Mouse (Mus musculus) stomach, embryonic 15.5 days (tissue): ENCODE results near the gene Fam221b. TPM values are rescaled to one million over a fixed set of nuclear protein-coding genes. Genes with fewer than 3 reads are reported as not detected.

ENCODE experiments used
- ATAC-seq: fragments of 200-750 bp; cut with Nextera tagmentation; 2 replicates; pipeline ENCODE4 v1.8.0; 2017; ENCODE audit warnings: low read depth, moderate number of reproducible peaks, moderate TSS enrichment; ENCODE audit not compliant: insufficient read depth, low FRiP score
- H3K27ac ChIP-seq: fragments of 300-500 bp; sonication (generic); 2 replicates; pipeline ENCODE4 v1.5.1; 2015; ENCODE audit warnings: mild to moderate bottlenecking, inconsistent platforms
- H3K27me3 ChIP-seq: fragments of 300-500 bp; sonication (generic); replicated peaks from 2 replicates; pipeline ENCODE4 v1.6.1; 2015; ENCODE audit warnings: inconsistent platforms
- H3K36me3 ChIP-seq: fragments of 300-500 bp; sonication (generic); 2 replicates; pipeline ENCODE4 v1.6.1; 2015; ENCODE audit warnings: inconsistent platforms
- H3K4me1 ChIP-seq: fragments of 300-500 bp; sonication (generic); 2 replicates; pipeline ENCODE4 v1.6.1; 2015; ENCODE audit warnings: inconsistent platforms
- H3K4me2 ChIP-seq: fragments of 300-500 bp; sonication (generic); 2 replicates; pipeline ENCODE4 v1.6.1; 2015; ENCODE audit warnings: mild to moderate bottlenecking, inconsistent platforms
- H3K4me3 ChIP-seq: fragments of 300-500 bp; sonication (generic); replicated peaks from 2 replicates; pipeline ENCODE4 v1.5.1; 2015; ENCODE audit warnings: inconsistent platforms
- H3K9ac ChIP-seq: fragments of 300-500 bp; sonication (generic); 2 replicates; pipeline ENCODE4 v1.6.1; 2015; ENCODE audit warnings: inconsistent platforms
- H3K9me3 ChIP-seq: fragments of 300-500 bp; sonication (generic); 2 replicates; pipeline ENCODE4 v1.6.1; 2016; ENCODE audit warnings: inconsistent platforms
- WGBS: fragments of 180-500 bp; shearing (Covaris S2); methylation state at CpG from one replicate; pipeline ENCODE4 v1.1.7; 2015; 5-methylcytosine and 5-hydroxymethylcytosine counted together
- polyA plus RNA-seq: library from polyadenylated mRNA; unstranded; fragments of >200 nt; fragmentation: Nextera tagmentation; extraction: Ambion mirVana; gene quantifications from 2 replicates; pipeline ENCODE4 v1.2.1, GENCODE M21; 2015

The Fam221b gene
- polyA plus RNA-seq, 1 experiment from 2014 or later: 4.1 TPM

DNA sequence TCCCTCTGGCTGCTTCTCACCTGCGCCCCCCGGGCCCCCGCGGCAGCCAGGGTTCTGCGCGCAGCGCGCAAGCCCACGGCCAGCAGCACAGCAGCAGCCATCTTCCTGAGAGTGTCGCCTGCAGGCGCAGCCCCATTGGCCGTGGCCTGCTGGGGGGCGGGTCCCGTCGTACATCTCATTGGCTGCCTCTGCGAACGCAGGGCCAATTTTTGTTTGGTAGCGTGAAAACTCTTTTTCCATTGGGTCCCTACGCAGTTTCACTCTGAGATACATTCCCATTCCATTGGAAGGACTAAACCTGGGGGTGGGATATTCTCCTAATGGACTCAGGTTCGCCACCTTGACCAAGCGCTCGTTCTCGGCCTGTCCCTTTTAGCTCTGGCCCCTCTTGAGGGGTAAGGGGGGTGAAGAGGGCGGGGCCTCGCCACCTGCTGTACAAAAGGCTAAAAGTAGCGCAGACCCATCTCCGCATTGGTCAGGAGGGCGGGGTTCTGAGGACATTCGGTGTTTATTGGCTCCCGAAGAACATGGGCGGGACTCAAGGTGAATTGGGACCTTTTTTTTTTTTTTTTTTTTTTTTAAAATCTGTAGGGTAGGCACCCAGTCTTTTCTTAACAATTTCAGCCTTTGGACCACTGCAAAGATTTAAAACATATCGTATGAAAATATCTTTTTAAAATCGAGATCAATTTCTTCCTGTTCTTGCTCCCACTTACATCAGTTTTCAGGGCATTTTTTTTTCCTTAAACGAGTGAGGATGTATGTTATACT lies 12.4 kb downstream of the Fam221b start, which contains the start of gene Hint2:
Gene Hint2 (minus strand): TSS at position 128 of the 771 bp plus-strand sequence.
- ATAC-seq: peak; percentile 96
- WGBS: under 1% methylated on average over 34 of the region's 34 CpGs
- Histone ChIP-seq H3K9me3 (no peaks in the 10 kb centered on the region), H3K36me3 (no peaks in the 10 kb centered on the region), H3K4me3 (peak within 1 kb of the TSS; percentile 77), H3K27me3 (0 out of 2 replicates have a peak, but pooled peaks cover 3% of the 10 kb centered on the region), H3K27ac (peak within 1 kb of the TSS; percentile 91), H3K4me1 (no peaks in the 10 kb centered on the region), H3K9ac (peak within 1 kb of the TSS; percentile 70), H3K4me2 (peak within 1 kb of the TSS; percentile 78)

DNA sequence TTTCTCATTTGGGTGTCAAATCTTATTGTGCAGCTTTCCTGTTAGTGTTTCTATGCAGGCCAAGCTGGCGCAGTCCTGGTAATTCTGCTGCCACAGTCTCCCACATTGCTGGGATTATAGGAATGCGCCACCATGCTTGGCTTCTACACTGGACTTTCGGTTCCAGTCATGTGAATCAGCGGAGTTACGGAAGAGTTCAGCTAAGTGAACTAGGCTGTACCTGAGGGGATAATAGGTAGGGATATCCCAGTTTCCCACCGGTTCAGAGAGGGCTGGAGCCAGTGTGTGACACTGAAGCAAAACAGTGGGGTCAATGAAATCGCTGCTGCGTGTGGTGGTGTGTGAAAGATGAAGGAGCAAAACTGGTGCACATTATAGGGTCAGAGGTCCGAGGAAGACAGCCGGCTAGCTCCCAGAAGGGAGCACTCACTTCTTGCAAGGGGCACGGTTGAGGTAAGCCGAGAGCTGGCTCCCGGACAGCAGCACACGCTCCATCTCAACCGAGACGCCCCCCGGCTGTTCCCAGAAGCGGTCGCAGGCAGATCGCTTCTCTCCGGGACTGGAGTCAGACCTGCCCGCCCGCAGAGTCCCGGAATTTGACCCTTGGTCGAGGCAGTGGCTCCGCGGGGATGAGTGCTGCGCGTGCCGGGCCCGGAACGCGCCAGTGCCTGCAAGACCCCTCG lies 13.1 kb downstream of the Fam221b start:
- ATAC-seq: peak; percentile 8; the same call in 1 of the 2 replicates
- no peaks in the 10 kb centered on the region for H3K36me3 ChIP-seq

DNA sequence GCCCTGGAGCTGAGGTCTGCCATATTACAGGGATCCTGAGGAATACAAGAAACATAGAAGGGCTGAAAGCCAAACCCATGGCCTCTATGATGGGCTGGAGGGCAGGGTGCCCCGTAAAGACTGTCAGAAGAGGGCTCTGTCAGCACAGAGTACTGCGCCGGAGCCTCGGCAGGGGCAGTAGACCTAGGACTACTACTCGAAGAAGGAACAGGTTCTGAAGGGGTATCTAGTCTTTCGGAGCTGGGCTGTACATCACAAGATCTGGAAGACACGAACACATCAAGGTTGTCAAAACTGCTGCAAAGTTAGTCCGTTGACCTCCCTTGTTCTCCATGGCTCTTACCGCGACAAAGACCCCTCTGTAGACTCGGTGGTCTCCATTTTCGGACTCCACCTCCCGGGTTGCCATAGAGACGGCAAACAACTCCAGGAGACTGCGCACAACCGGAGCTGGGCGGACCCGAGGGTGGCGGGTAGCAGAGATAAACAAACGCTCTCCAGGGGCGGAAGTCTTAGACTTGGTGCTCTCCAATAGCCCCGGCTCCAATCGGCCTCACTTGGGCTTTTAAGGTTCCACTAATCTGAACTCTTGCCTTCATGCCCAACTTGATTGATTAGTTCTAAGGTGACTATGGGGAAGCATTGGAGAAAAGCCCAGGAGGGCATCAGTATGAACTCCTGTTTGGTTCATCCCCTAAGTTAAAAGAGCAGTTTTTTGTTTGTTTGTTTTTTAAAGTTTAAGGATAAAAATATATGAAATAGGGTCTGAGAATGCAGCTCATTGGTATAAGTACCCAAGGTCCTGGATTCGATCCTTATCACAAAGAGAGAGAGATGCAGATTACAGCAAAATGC lies 15.6 kb downstream of the Fam221b start, which contains the start of gene Spag8:
Gene Spag8 (minus strand): TSS at position 434 of the 855 bp plus-strand sequence.
- H3K27me3 ChIP-seq: no peaks in the 10 kb centered on the region
- H3K4me3 ChIP-seq: peak within 1 kb of the TSS; percentile 23
- H3K36me3 ChIP-seq: peaks cover 5% of the 10 kb centered on the region; the same call in 1 of the 2 replicates
- no peak within 1 kb of the TSS for H3K9ac ChIP-seq
- H3K4me1 ChIP-seq: no peaks in the 10 kb centered on the region
- no peaks in the 10 kb centered on the region for H3K9me3 ChIP-seq
- ATAC-seq: no peak
- WGBS: 17% methylated on average over 24 of the region's 24 CpGs
- no peak within 1 kb of the TSS for H3K27ac ChIP-seq
- H3K4me2 ChIP-seq: peak within 1 kb of the TSS; percentile 41

More for the DNA sequence above, 13.1 kb downstream of the Fam221b start:
- Histone ChIP-seq H3K27me3 (0 out of 2 replicates have a peak, but pooled peaks cover 3% of the 10 kb centered on the region), H3K4me3 (peak overlapping the region; percentile 77), H3K9ac (peak overlapping the region; percentile 70), H3K4me2 (peak overlapping the region; percentile 78), H3K9me3 (no peaks in the 10 kb centered on the region), H3K27ac (peak overlapping the region; percentile 91), H3K4me1 (no peaks in the 10 kb centered on the region)
- 6% methylated on average over 33 of the region's 34 CpGs for WGBS

DNA sequence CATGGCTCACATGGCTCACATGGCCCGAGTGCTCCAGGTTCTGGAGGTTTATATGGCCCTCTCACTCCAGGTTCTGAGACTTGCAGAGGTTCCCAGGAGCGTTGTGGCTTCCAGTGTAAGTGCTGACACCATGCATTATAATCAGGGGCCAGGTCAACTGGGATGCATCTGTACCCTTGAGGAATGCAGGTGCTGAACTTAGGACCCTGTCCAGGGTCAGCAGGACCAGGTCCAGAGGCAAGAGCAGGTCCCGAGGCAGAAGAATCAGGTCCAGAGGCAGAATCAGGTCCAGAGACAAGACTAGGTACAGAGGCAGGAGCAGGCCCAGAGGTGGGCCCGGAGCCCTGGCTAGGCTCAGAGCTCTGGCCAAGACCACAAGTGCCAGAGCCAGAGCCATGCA lies 16.2 kb downstream of the Fam221b start:
- no peaks in the 10 kb centered on the region for H3K27me3 ChIP-seq
- no peak overlapping the region for H3K4me2 ChIP-seq
- H3K4me3 ChIP-seq: no peak overlapping the region
- no peak for ATAC-seq
- WGBS: 84% methylated on average over 4 of the region's 4 CpGs
- H3K27ac ChIP-seq: no peak overlapping the region
- no peaks in the 10 kb centered on the region for H3K4me1 ChIP-seq
- H3K9ac ChIP-seq: no peak overlapping the region
- H3K9me3 ChIP-seq: no peaks in the 10 kb centered on the region
- peaks cover 5% of the 10 kb centered on the region; the same call in 1 of the 2 replicates for H3K36me3 ChIP-seq

DNA sequence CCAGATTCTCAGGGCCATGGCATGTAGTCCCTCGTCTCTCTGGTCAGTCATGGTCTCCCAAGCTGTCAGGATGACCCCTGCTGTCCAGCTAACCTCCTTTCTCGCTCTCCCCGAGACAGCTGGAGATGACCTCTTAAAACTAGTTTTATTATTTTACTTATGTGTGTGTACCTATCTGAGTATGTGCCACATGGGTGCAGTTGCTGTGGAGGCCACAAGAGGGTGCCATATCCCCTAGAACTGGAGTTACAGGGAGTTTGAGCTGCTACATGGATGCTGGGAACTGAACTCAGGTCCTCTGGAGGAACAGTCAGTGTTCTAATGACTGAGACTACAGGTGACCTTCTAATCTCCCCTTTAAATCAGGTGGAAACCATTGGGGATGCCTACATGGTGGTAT lies 19.2 kb downstream of the Fam221b start:
- no peaks in the 10 kb centered on the region for H3K4me1 ChIP-seq
- no peak overlapping the region for H3K27ac ChIP-seq
- H3K9me3 ChIP-seq: no peaks in the 10 kb centered on the region
- H3K27me3 ChIP-seq: no peaks in the 10 kb centered on the region
- ATAC-seq: no peak
- peaks cover 5% of the 10 kb centered on the region; the same call in 1 of the 2 replicates for H3K36me3 ChIP-seq
- no peak overlapping the region for H3K4me3 ChIP-seq
- no peak overlapping the region for H3K4me2 ChIP-seq
- H3K9ac ChIP-seq: no peak overlapping the region
- WGBS: 94% methylated on average over 3 of the region's 3 CpGs

DNA sequence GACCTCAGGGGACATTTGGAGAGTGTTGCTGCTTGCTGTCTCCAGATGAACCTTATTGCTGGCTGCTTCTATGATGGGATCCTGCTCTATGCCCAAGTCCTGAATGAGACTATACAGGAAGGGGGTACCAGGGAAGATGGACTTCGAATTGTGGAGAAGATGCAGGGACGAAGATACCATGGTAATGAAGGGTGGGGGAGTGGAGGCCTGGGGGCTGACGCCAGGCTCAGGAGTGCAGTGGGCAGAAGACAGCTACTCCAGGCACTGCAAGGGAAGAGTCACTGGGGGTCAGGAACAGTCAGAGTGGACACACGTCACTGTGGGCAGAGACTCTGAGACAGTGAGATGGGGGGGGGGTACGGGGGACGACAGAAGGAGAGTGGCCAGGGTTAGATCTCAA lies 28.5 kb downstream of the Fam221b start:
- no peaks in the 10 kb centered on the region for H3K4me1 ChIP-seq
- H3K4me2 ChIP-seq: no peak overlapping the region
- no peaks in the 10 kb centered on the region for H3K27me3 ChIP-seq
- no peak overlapping the region for H3K9ac ChIP-seq
- no peaks in the 10 kb centered on the region for H3K9me3 ChIP-seq
- H3K36me3 ChIP-seq: no peaks in the 10 kb centered on the region
- no peak overlapping the region for H3K4me3 ChIP-seq
- H3K27ac ChIP-seq: no peak overlapping the region
- WGBS: 84% methylated on average over 6 of the region's 6 CpGs
- ATAC-seq: no peak

DNA sequence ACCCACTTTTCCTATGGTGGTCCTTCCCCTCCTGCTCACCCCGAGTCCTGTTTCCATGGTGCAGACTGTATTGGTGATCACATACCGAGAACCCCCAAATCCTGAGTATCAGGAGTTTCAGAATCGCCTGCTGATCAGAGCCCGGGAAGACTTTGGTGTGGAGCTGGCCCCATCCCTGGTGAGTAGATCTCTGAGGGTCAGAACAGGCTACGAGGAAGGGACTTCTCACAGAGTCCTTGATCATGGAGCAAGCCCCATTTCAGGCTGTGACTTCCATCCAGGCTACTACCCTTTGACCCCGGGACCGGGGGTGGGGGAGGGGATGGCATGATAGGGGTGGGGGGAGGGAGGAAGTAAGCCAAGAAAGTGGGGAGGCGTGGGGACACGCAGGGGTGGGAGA lies 28.9 kb downstream of the Fam221b start:
- H3K4me2 ChIP-seq: no peak overlapping the region
- 69% methylated on average over 9 of the region's 9 CpGs for WGBS
- H3K9me3 ChIP-seq: no peaks in the 10 kb centered on the region
- no peaks in the 10 kb centered on the region for H3K4me1 ChIP-seq
- H3K9ac ChIP-seq: no peak overlapping the region
- no peak overlapping the region for H3K4me3 ChIP-seq
- no peaks in the 10 kb centered on the region for H3K27me3 ChIP-seq
- no peaks in the 10 kb centered on the region for H3K36me3 ChIP-seq
- no peak for ATAC-seq
- H3K27ac ChIP-seq: no peak overlapping the region

DNA sequence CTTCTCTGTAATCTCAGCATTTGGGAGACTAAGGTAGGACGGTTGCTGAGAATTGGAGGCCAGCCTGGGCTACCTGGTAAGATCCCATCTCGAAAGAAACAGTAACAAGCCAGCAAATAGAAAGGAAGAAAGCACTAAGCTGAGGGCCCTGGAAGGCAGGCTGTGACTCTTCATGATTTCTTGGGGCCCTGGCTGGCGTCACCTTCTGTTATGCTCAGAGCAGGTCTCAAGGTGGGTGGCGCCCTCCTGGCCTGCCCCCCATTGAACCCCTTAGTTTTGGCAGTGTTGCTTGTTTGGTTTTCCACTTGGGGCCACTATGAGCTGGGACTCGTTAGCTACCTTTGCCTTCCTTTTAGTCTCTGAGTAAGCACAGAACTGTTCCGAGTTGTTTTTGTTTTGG lies 32.2 kb downstream of the Fam221b start:
- Histone ChIP-seq H3K4me3 (no peak overlapping the region), H3K9ac (no peak overlapping the region), H3K27ac (no peak overlapping the region), H3K27me3 (0 out of 2 replicates have a peak, but pooled peaks cover 8% of the 10 kb centered on the region), H3K4me1 (peaks cover 18% of the 10 kb centered on the region), H3K9me3 (no peaks in the 10 kb centered on the region), H3K36me3 (no peaks in the 10 kb centered on the region), H3K4me2 (no peak overlapping the region)
- no peak for ATAC-seq
- 68% methylated on average over 6 of the region's 6 CpGs for WGBS

DNA sequence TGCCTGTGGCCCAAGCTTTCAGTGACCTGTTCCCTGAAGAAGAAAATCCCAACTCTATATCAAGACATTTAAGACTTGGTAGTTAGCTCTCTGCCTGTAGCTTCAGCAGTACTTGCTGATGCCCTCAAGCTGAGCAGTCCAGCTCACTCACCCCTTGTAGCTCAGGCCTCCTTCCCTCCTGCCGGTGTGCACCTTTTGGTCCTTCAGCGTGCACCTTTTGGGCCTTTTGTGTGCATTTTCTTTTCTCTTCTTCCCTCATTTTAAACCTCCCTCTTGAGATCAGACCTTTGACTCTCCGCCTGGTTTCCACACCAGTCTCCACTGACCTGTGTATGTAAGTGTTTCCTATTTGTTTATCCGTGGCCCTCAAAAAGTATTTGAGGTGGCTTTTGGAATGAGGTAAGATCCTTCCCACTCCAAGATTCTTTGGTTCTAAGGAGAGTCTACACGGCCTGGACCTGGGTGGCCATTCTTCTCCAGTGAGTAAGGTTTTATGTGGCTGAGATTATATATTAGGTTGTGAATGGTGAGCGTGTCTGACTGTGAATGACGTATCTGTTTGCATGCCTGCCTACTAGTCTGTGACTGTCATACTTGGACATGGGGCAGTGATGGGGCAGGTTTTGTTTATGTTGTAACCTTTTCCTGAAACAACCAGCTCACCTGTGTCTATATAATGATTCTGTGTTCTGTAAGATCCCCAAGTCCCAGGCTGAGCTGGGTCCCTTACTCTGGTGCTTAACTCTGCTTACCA lies 34.1 kb downstream of the Fam221b start:
- Histone ChIP-seq H3K27me3 (0 out of 2 replicates have a peak, but pooled peaks cover 8% of the 10 kb centered on the region), H3K4me1 (peaks cover 28% of the 10 kb centered on the region), H3K9ac (no peak overlapping the region), H3K27ac (no peak overlapping the region), H3K4me3 (no peak overlapping the region), H3K4me2 (no peak overlapping the region), H3K9me3 (no peaks in the 10 kb centered on the region), H3K36me3 (no peaks in the 10 kb centered on the region)
- no peak for ATAC-seq
- WGBS: 85% methylated on average over 7 of the region's 7 CpGs

DNA sequence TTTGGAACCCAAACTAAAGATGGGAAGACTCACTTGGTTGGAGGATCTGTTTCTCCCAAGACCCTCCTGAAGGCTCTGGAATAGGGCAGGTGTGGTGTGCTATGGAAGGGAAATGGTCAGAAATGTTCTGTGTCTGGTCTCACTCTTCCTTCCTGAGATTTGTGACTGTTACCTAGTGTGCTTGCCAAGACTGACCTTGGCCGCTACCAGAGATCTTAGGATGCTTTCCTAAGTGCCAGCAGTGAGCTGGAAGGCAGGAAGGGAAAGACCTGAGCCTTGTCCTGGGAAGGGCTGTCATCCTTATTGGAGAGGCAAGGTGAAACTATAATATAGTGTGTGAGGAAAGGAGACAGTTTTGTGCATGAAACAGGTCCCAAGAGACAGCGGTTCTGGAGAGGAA lies 35.2 kb downstream of the Fam221b start:
- no peaks in the 10 kb centered on the region for H3K9me3 ChIP-seq
- H3K4me2 ChIP-seq: no peak overlapping the region
- peaks cover 28% of the 10 kb centered on the region for H3K4me1 ChIP-seq
- no peak overlapping the region for H3K4me3 ChIP-seq
- no peak overlapping the region for H3K9ac ChIP-seq
- no peak for ATAC-seq
- H3K27ac ChIP-seq: no peak overlapping the region
- WGBS: 91% methylated on average over 2 of the region's 2 CpGs
- H3K27me3 ChIP-seq: 0 out of 2 replicates have a peak, but pooled peaks cover 8% of the 10 kb centered on the region
- no peaks in the 10 kb centered on the region for H3K36me3 ChIP-seq

DNA sequence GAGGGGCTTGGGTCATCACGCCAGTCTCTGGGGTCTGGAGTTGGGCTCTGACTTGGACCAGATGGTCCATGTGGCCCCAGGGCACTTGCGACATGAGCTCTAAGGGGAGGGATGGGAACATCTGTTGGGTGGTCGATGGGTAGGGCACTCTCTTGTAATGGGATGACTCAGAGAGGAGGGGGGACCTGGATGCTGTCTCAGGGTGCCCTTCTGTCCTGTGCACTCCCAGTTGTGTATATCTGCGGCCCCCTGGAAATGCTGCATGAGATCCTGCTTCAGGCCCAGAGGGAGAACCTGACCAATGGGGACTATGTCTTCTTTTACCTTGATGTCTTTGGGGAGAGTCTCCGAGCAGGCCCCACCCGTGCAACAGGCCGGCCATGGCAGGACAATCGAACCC lies 35.6 kb downstream of the Fam221b start:
- H3K4me2 ChIP-seq: peak overlapping the region; percentile 91
- no peak for ATAC-seq
- H3K27ac ChIP-seq: no peak overlapping the region
- WGBS: 80% methylated on average over 8 of the region's 8 CpGs
- peaks cover 28% of the 10 kb centered on the region for H3K4me1 ChIP-seq
- no peaks in the 10 kb centered on the region for H3K36me3 ChIP-seq
- H3K9ac ChIP-seq: no peak overlapping the region
- H3K4me3 ChIP-seq: no peak overlapping the region
- H3K27me3 ChIP-seq: 0 out of 2 replicates have a peak, but pooled peaks cover 8% of the 10 kb centered on the region
- H3K9me3 ChIP-seq: no peaks in the 10 kb centered on the region
